ENCODE assay signal across 14 mouse cellular contexts in the genomic region with DNA sequence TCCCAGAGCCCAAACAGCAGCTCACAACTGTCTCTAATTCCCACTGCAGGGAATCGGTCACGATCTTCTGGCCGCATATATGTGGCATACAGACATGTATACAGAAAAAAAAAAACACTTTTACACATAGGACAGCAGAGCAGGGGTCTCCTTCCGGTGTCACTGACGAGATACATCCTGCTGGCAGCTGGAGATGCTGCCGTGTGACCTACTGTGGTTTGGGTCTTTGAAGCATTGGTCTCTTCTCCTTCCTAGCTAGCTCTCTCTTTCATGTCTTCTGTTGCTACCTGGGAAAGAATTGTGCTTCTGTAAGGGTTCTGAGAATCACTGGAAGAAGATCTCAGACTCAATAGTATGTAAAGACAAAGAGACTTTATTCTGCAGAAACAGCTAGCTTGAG. TPM values are rescaled to one million over a fixed set of nuclear protein-coding genes. Genes with fewer than 3 reads are reported as not detected.
A peak's percentile ranks its signal among the peaks of the same experiment; 100 is the strongest.
DNase-seq lines count a peak whose midpoint lies in the region; ATAC-seq and TF ChIP-seq lines count a peak whose summit lies in the region.
"Had no signal": no experiment of that assay in that cellular context is flagged by ENCODE, and none has a peak within 500 bp of the region (broad histone marks: within the 10 kb centered on the region; RNA-seq: fewer than 3 reads in every experiment).

No protein-coding gene starts in this region.

- no peak overlapping the region for H3K9ac ChIP-seq in lung, embryonic 14.5 days
- H3K9ac ChIP-seq: forebrain, postnatal 0 days; limb, embryonic 12.5 days; midbrain, embryonic 15.5 days; neural tube, embryonic 12.5 days had no signal

- no peaks in the 10 kb centered on the region for H3K9me3 ChIP-seq in lung, embryonic 14.5 days (ENCODE audit: low read depth, low read length)
- H3K9me3 ChIP-seq: limb, embryonic 12.5 days; midbrain, embryonic 15.5 days; neural tube, embryonic 12.5 days had no signal

- H3K4me2 ChIP-seq in lung, embryonic 14.5 days = no peak overlapping the region
- H3K4me2 ChIP-seq: limb, embryonic 12.5 days; midbrain, embryonic 15.5 days; neural tube, embryonic 12.5 days had no signal

- DNase-seq in lung, embryonic 14.5 days = peak; percentile 54
- DNase-seq in lung, adult 18-20 months = no peak
- peak; percentile 79 for DNase-seq in T-cell, adult 2 months (ENCODE audit: low spot score)
- peak; percentile 82 for DNase-seq in naive thymus-derived CD4-positive, alpha-beta T cell, adult 2 months (ENCODE audit: low read depth)
- peak; percentile 39 to 69 for DNase-seq in thymus, postnatal 36 days
- no peak for DNase-seq in urinary bladder, postnatal 10 days (ENCODE audit: low spot score)
- no peak for DNase-seq in cerebellum, postnatal 14 days
- DNase-seq: cerebellum, postnatal 25 days; forebrain, postnatal 0 days; right cerebral cortex, postnatal 25 days had no signal

- H3K36me3 ChIP-seq in lung, embryonic 14.5 days (ENCODE audit: insufficient read depth) = no peaks in the 10 kb centered on the region
- H3K36me3 ChIP-seq: limb, embryonic 12.5 days; midbrain, embryonic 15.5 days; neural tube, embryonic 12.5 days had no signal

- no peaks in the 10 kb centered on the region for H3K27me3 ChIP-seq in lung, embryonic 14.5 days (ENCODE audit: insufficient read depth, low read length)
- H3K27me3 ChIP-seq: limb, embryonic 12.5 days; midbrain, embryonic 15.5 days; neural tube, embryonic 12.5 days had no signal

- H3K4me1 ChIP-seq in lung, embryonic 14.5 days (ENCODE audit: insufficient read depth) = peaks cover 21% of the 10 kb centered on the region

- 50% methylated on average over 6 of the region's 6 CpGs for WGBS in lung, embryonic 14.5 days

- ATAC-seq in lung, embryonic 14.5 days (ENCODE audit: insufficient read depth) = no peak
- ATAC-seq: forebrain, postnatal 0 days; hindbrain, postnatal 0 days; midbrain, embryonic 15.5 days had no signal

- TF ChIP-seq CTCF in lung, embryonic 14.5 days (IDR thresholded peaks at IDR 0.05; ENCODE audit: low read depth) = no peak

- H3K27ac ChIP-seq in lung, embryonic 14.5 days (ENCODE audit: low read depth) = peak overlapping the region; percentile 76; the same call in 1 of the 2 replicates
- H3K27ac ChIP-seq: hindbrain, postnatal 0 days; limb, embryonic 12.5 days; midbrain, embryonic 15.5 days; neural tube, embryonic 12.5 days had no signal

- no peak overlapping the region for H3K4me3 ChIP-seq in lung, embryonic 14.5 days (ENCODE audit: low read depth, low read length)
- H3K4me3 ChIP-seq: limb, embryonic 12.5 days; midbrain, embryonic 15.5 days; neural tube, embryonic 12.5 days had no signal

RNA-seq across cellular contexts. Expression of gene Tgfbr2, which starts 39.1 kb away (rescaled TPM):
- polyA plus RNA-seq in lung, embryonic 14.5 days (2014; fragmentation: Nextera tagmentation; extraction: Ambion mirVana) = 51.3 and 52.3 TPM in 2 replicates

Comparison
In these comparisons a context has a peak if more than half of its experiments do, and no peak if none do; other contexts are left out.
1. DNase-seq: peak in lung, embryonic 14.5 days (single experiment), T-cell, adult 2 months (single experiment), naive thymus-derived CD4-positive, alpha-beta T cell, adult 2 months (single experiment) and thymus, postnatal 36 days (2 of 2); none in lung, adult 18-20 months (0 of 2), urinary bladder, postnatal 10 days (single experiment) and cerebellum, postnatal 14 days (0 of 2).